Mouse (Mus musculus) CH12.LX (cell line): ENCODE measurements around the gene 4930442H23Rik. TPM values are rescaled to one million over a fixed set of nuclear protein-coding genes. Genes with fewer than 3 reads are reported as not detected.

Experiments
- DNase-seq: peaks from one replicate; pipeline ENCODE4 v3.0.0-alpha.2; 2013; ENCODE audit errors: extremely low read depth
- H3K27ac ChIP-seq: 2 replicates; pipeline ENCODE4 v1.5.1; 2012; ENCODE audit warnings: low read depth, mild to moderate bottlenecking, control low read depth, moderate library complexity; ENCODE audit not compliant: insufficient read depth
- H3K27me3 ChIP-seq: replicated peaks from 2 replicates; pipeline ENCODE3; 2012; ENCODE audit warnings: inconsistent platforms
- H3K36me3 ChIP-seq, 2 experiments: replicated peaks in 1 of 2; 2 replicates each; pipeline versions ENCODE3 to v1.6.1; 2012; ENCODE audit warnings: inconsistent platforms in 1 of 2, low read length in 1 of 2, mild to moderate bottlenecking in 1 of 2, mixed read lengths in 1 of 2, moderate library complexity in 1 of 2; ENCODE audit not compliant: control insufficient read depth in 1 of 2, insufficient read depth in 1 of 2
- H3K4me1 ChIP-seq, 2 experiments: 2 replicates each; pipeline ENCODE4 v1.6.1; 2012; ENCODE audit warnings: inconsistent platforms in 1 of 2, moderate library complexity in 1 of 2; ENCODE audit not compliant: insufficient read depth in 2 of 2, control insufficient read depth in 1 of 2
- H3K4me2 ChIP-seq: 2 replicates; pipeline ENCODE4 v1.6.1; 2012; ENCODE audit warnings: low read depth, mild to moderate bottlenecking, control low read depth; ENCODE audit not compliant: poor library complexity, insufficient read depth, severe bottlenecking
- H3K4me3 ChIP-seq, 3 experiments: fragments of 150-350 bp in 1 of 3; sonication (generic) in 1 of 3; replicated peaks in 1 of 3; 2 replicates each; pipeline versions ENCODE3 to v1.5.1; 2011 to 2012; ENCODE audit warnings: low read depth in 2 of 3, low read length in 2 of 3, mild to moderate bottlenecking in 2 of 3, moderate library complexity in 2 of 3, control low read depth in 1 of 3, improper control_type of control experiment in 1 of 3, inconsistent platforms in 1 of 3, mixed read lengths in 1 of 3; ENCODE audit not compliant: poor library complexity in 1 of 3
- H3K79me2 ChIP-seq: replicated peaks from 2 replicates; pipeline ENCODE4 v1.6.1; 2012; ENCODE audit warnings: mild to moderate bottlenecking, moderate library complexity; ENCODE audit not compliant: control insufficient read depth, poor library complexity, insufficient read depth, severe bottlenecking; ENCODE audit errors: extremely low read depth
- H3K9ac ChIP-seq: 2 replicates; pipeline ENCODE4 v1.6.1; 2012; ENCODE audit warnings: low read depth, mild to moderate bottlenecking, control low read depth, moderate library complexity; ENCODE audit not compliant: insufficient read depth
- H3K9me3 ChIP-seq: replicated peaks from 2 replicates; pipeline ENCODE3; 2012; ENCODE audit warnings: low read length, inconsistent platforms, mixed read lengths
- BHLHE40 ChIP-seq: IDR thresholded peaks from 2 replicates; pipeline ENCODE4 v1.6.1; 2011; ENCODE audit warnings: mild to moderate bottlenecking, low read depth, low read length, improper control_type of control experiment
- CHD2 ChIP-seq: IDR thresholded peaks from 2 replicates; pipeline ENCODE4 v1.6.1; 2011; ENCODE audit warnings: low read length, improper control_type of control experiment
- CTCF ChIP-seq, 2 experiments: IDR thresholded peaks in 1 of 2; conservative IDR thresholded peaks in 1 of 2; 2 replicates each; pipeline ENCODE4 v1.5.1; 2011 to 2012; ENCODE audit warnings: low read depth in 2 of 2, low read length in 2 of 2, improper control_type of control experiment in 1 of 2, inconsistent platforms in 1 of 2, mild to moderate bottlenecking in 1 of 2, moderate library complexity in 1 of 2
- E2F4 ChIP-seq: IDR thresholded peaks from 2 replicates; pipeline ENCODE4 v1.6.1; 2011; ENCODE audit warnings: low read depth, low read length, improper control_type of control experiment; ENCODE audit not compliant: insufficient replicate concordance
- EP300 ChIP-seq: IDR thresholded peaks from 2 replicates; pipeline ENCODE4 v1.6.1; 2011; ENCODE audit warnings: low read length, improper control_type of control experiment
- ETS1 ChIP-seq: conservative IDR thresholded peaks from 2 replicates; pipeline ENCODE4 v1.6.1; 2012; ENCODE audit warnings: low read depth, mild to moderate bottlenecking, inconsistent platforms, low read length, improper control_type of control experiment, moderate library complexity
- KAT2A ChIP-seq: IDR thresholded peaks from 2 replicates; pipeline ENCODE4 v1.6.1; 2012; ENCODE audit warnings: low read length, improper control_type of control experiment, inconsistent platforms; ENCODE audit not compliant: insufficient replicate concordance
- MAFK ChIP-seq: IDR thresholded peaks from 2 replicates; pipeline ENCODE4 v1.6.1; 2011; ENCODE audit warnings: low read length, improper control_type of control experiment; ENCODE audit not compliant: insufficient replicate concordance
- MAX ChIP-seq: IDR thresholded peaks from 2 replicates; pipeline ENCODE4 v1.6.1; 2011; ENCODE audit warnings: low read length, improper control_type of control experiment
- MAZ ChIP-seq: IDR thresholded peaks from 2 replicates; pipeline ENCODE4 v1.6.1; 2012; ENCODE audit warnings: low read depth, mild to moderate bottlenecking, inconsistent platforms, low read length, improper control_type of control experiment, moderate library complexity
- MEF2A ChIP-seq: IDR thresholded peaks from 2 replicates; pipeline ENCODE4 v1.6.1; 2014; ENCODE audit warnings: low read depth, mild to moderate bottlenecking, inconsistent platforms, low read length, improper control_type of control experiment, borderline replicate concordance
- MYC ChIP-seq: IDR thresholded peaks from 2 replicates; pipeline ENCODE4 v1.6.1; 2011; ENCODE audit warnings: low read depth, mild to moderate bottlenecking, improper control_type of control experiment, low read length
- NELFE ChIP-seq: IDR thresholded peaks from 2 replicates; pipeline ENCODE4 v1.6.1; 2011; ENCODE audit warnings: low read depth, low read length, improper control_type of control experiment
- NRF1 ChIP-seq: IDR thresholded peaks from 2 replicates; pipeline ENCODE4 v1.6.1; 2014; ENCODE audit warnings: low read depth, mild to moderate bottlenecking, inconsistent platforms, low read length, improper control_type of control experiment, moderate library complexity
- POLR2A ChIP-seq: IDR thresholded peaks from 2 replicates; pipeline ENCODE4 v1.6.1; 2011; ENCODE audit warnings: low read depth, mild to moderate bottlenecking, improper control_type of control experiment, low read length
- RAD21 ChIP-seq: IDR thresholded peaks from 2 replicates; pipeline ENCODE4 v1.6.1; 2011; ENCODE audit warnings: low read depth, mild to moderate bottlenecking, low read length, improper control_type of control experiment, moderate library complexity
- SIN3A ChIP-seq: IDR thresholded peaks from 2 replicates; pipeline ENCODE4 v1.6.1; 2012; ENCODE audit warnings: low read length, improper control_type of control experiment, inconsistent platforms
- SMC3 ChIP-seq: IDR thresholded peaks from 2 replicates; pipeline ENCODE4 v1.6.1; 2011; ENCODE audit warnings: low read depth, low read length, improper control_type of control experiment
- UBTF ChIP-seq: IDR thresholded peaks from 2 replicates; pipeline ENCODE4 v1.6.1; 2012; ENCODE audit warnings: low read depth, mild to moderate bottlenecking, inconsistent platforms, low read length, improper control_type of control experiment, moderate library complexity
- USF2 ChIP-seq: conservative IDR thresholded peaks from 2 replicates; pipeline ENCODE4 v1.6.1; 2011; ENCODE audit warnings: low read depth, low read length, improper control_type of control experiment
- ZKSCAN1 ChIP-seq: IDR thresholded peaks from 2 replicates; pipeline ENCODE4 v1.6.1; 2012; ENCODE audit warnings: low read depth, inconsistent platforms, low read length, improper control_type of control experiment, borderline replicate concordance
- ZNF384 ChIP-seq: IDR thresholded peaks from 2 replicates; pipeline ENCODE4 v1.6.1; 2012; ENCODE audit warnings: low read depth, low read length, improper control_type of control experiment, inconsistent platforms
- dilution Hi-C: fragments of 300-500 bp; cut with MboI; formaldehyde crosslinking; loops from 2 replicates; pipeline ENCODE4 v1.14.3; 2020; ENCODE audit warnings: low sequenced_read_pairs; ENCODE audit not compliant: extremely low pct_unique_long_range_greater_than_20kb, extremely low pct_ligation_motif_present
- in situ Hi-C: fragments of 300-500 bp; cut with MboI; formaldehyde crosslinking; loops from 3 replicates; pipeline ENCODE4 v1.14.3; 2019; ENCODE audit warnings: low sequenced_read_pairs, low pct_ligation_motif_present, low pct_unique_long_range_greater_than_20kb, mixed read lengths
- polyA plus RNA-seq: library from polyadenylated mRNA; unstranded; fragments of >175 nt; gene quantifications from 2 replicates; pipeline ENCODE4 v1.2.1, GENCODE M21; 2012; ENCODE audit warnings: low read depth; ENCODE audit not compliant: insufficient read length
- total RNA-seq, 2 experiments: library from RNA; depleted of rRNA; stranded (reverse); fragments of 300-350 nt in 1 of 2; fragments of >200 nt in 1 of 2; gene quantifications; 2 replicates each; pipeline ENCODE4 v1.2.3; 2012 to 2014

4930442H23Rik gene
- total and polyA plus RNA-seq, 3 experiments: 0.27 TPM; not detected in 2

DNA sequence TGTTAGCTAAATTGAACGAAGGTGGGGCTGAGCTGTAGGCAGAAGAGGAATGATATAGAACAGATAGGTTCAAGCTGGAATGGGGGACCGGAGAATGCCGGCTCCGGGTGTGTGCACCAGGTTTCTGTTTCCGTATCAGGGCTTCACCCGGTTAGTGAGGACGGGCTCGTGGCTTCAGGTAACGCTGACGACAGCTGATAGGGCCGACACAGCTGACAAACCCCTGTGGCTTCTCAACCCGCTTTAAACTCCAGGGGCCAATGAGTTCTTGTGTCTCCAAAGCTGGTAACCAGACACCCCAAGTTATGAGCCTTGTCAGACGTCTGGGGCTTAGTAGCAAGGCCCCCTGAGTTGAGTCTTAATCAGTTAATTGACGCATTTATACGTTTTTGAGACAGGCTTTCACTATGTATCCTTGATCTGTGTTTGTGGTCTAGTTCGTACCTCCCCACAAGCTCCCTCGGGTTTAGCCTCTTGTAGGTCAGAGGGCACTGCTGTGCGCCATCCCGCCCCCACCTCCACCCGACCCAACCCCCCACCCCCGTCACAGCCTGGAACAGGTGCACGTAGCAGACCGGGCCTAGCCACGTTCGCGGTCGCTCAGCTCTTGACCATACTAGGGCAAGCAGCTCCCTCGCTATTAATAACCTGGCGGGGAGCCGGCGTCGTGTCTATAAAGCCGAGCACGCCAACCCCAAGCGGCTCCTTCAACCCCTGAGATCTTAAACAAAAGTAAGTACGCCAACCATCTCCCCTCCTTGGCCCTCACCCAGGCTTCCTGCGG is 10.5 kb upstream of the 4930442H23Rik start (continued):
- TF ChIP-seq SMC3 (no peak; the same call in 1 of the 2 replicates), ZNF384 (no peak; the same call in 1 of the 2 replicates), NELFE (0 out of 2 replicates have a peak, but pooled peaks have one; percentile 42), E2F4 (no peak), KAT2A (0 out of 2 replicates have a peak, but pooled peaks have one; percentile 36), MAX (peak; percentile 53), ETS1 (peak; percentile 81), EP300 (peak; percentile 64), POLR2A (peak; percentile 69), ZKSCAN1 (no peak), CTCF (conservative IDR thresholded peaks at IDR 0.05 in 1 of 2, IDR thresholded peaks at IDR 0.05 in 1 of 2; ENCODE audit: low read depth in 2 of 2, low read length in 2 of 2) (no peak), UBTF (peak; percentile 74; the same call in 1 of the 2 replicates), MAFK (0 out of 2 replicates have a peak, but pooled peaks have one; percentile 41), MYC (peak; percentile 64), USF2 (no peak), CHD2 (no peak; the same call in none of the 2 replicates), RAD21 (no peak), BHLHE40 (peak; percentile 49)
- TF ChIP-seq, all 38 proteins: peak for 24

DNA sequence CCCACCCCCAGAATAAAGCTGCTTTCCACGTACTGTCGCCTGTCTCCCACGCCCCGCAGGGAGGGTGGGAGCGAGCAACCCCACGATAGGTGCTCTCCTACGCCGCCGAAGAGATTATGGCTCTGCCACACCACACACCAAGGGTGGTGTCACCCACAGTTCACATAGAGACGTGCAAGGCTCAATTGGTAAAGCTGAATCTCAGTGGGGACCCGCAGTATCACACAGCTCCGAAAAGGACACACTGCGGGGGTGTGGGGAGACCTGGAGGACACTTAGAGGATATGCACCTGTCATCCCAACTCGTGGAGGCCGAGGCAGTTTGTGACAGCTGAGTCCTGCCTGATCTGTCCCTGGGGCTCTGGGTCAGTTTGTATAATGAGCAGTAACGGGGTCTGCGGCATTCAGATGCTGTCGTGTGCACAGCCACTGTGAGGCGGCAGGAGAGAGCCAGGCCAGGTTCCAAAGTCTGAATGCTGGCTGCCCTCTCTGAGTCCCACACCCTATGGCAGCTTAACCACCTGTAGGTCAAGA is 9.4 kb upstream of the 4930442H23Rik start:
- in situ Hi-C loops (loop anchor here (10.0 kb wide), 1 partner anchor 162 kb away; the partner anchor contains the start of genes Hmg20b and Mfsd12), dilution Hi-C loops (no loop called here)
- H3K4me2 ChIP-seq: peak overlapping the region; percentile 67
- H3K27me3 ChIP-seq: peaks cover 5% of the 10 kb centered on the region
- H3K27ac ChIP-seq: peak overlapping the region; percentile 88
- TF ChIP-seq NRF1: no peak
- TF ChIP-seq CHD2: 0 out of 2 replicates have a peak, but pooled peaks have one; percentile 27
- no peak for TF ChIP-seq MAZ
- no peak for TF ChIP-seq ZNF384
- no peak for TF ChIP-seq KAT2A
- TF ChIP-seq SIN3A: no peak; the same call in 1 of the 2 replicates
- no peak for TF ChIP-seq MEF2A
- H3K4me3 ChIP-seq: peak overlapping the region; percentile 6 to 86 (median 59)
- no peaks in the 10 kb centered on the region for H3K79me2 ChIP-seq
- peaks cover 31 to 62% of the 10 kb centered on the region in 2 experiments for H3K4me1 ChIP-seq
- H3K9ac ChIP-seq: peak overlapping the region; percentile 67; the same call in 1 of the 2 replicates
- H3K36me3 ChIP-seq: peaks cover 15 to 31% of the 10 kb centered on the region in 2 experiments
- H3K9me3 ChIP-seq: no peaks in the 10 kb centered on the region
- DNase-seq: no peak
